Mouse (Mus musculus) thymus, adult 18-20 months (tissue): Measurements from ENCODE around the gene Smc4.
"Not testable (repeated sequence)": the region's sequence is repeated elsewhere in the genome, so short reads cannot be mapped to it uniquely, and the experiment has no call there.

Experiments
- DNase-seq, 2 experiments: peaks; one replicate each; pipeline ENCODE4 v3.0.0; 2022; ENCODE audit warnings: mixed read lengths in 2 of 2

Smc4 gene

GRCm38 (mm10) chr3:69018635-69019034 lies 14.1 kb downstream of the Smc4 start:
- DNase-seq: not testable (repeated sequence)

GRCm38 (mm10) chr3:69020285-69020684 lies 15.7 kb downstream of the Smc4 start:
- DNase-seq: no peak

GRCm38 (mm10) chr3:69020764-69021163 lies 16.2 kb downstream of the Smc4 start:
- DNase-seq: no peak

- no peak for DNase-seq
Measured at GRCm38 (mm10) chr3:69026133-69026783, 21.7 kb downstream of the Smc4 start.

- no peak for DNase-seq
Measured at GRCm38 (mm10) chr3:69040105-69040504, 35.6 kb downstream of the Smc4 start.

GRCm38 (mm10) chr3:69041298-69041697 lies 36.8 kb downstream of the Smc4 start:
- no peak for DNase-seq

- DNase-seq: no peak
Measured at GRCm38 (mm10) chr3:69044167-69044591, 39.6 kb downstream of the Smc4 start.

GRCm38 (mm10) chr3:69044645-69045399 lies 40.3 kb downstream of the Smc4 start, which contains the start of gene Trim59:
Gene Trim59, minus strand, starts transcription at chr3:69044755.
- peak; percentile 86 to 87 for DNase-seq

GRCm38 (mm10) chr3:69045400-69045703 lies 40.8 kb downstream of the Smc4 start:
- DNase-seq: no peak

GRCm38 (mm10) chr3:69045750-69046149 lies 41.2 kb downstream of the Smc4 start:
- peak in 1 of 2 experiments; percentile 13 for DNase-seq

GRCm38 (mm10) chr3:69046509-69046908 lies 42.0 kb downstream of the Smc4 start:
- no peak for DNase-seq

- no peak for DNase-seq
Measured at GRCm38 (mm10) chr3:69047684-69048083, 43.1 kb downstream of the Smc4 start.

- no peak for DNase-seq
Measured at GRCm38 (mm10) chr3:69049011-69049410, 44.5 kb downstream of the Smc4 start.

GRCm38 (mm10) chr3:69051894-69052293 lies 47.4 kb downstream of the Smc4 start:
- no peak for DNase-seq

GRCm38 (mm10) chr3:69054760-69055432 lies 50.4 kb downstream of the Smc4 start:
- DNase-seq: no peak

GRCm38 (mm10) chr3:69055871-69056270 lies 51.3 kb downstream of the Smc4 start:
- no peak for DNase-seq

GRCm38 (mm10) chr3:69060672-69061071 lies 56.1 kb downstream of the Smc4 start:
- DNase-seq: no peak

- no peak for DNase-seq
Measured at GRCm38 (mm10) chr3:69062764-69063163, 58.2 kb downstream of the Smc4 start.

GRCm38 (mm10) chr3:69064005-69064404 lies 59.5 kb downstream of the Smc4 start:
- no peak for DNase-seq
